Mouse (Mus musculus): ENCODE measurements around the gene 4930522L14Rik. TPM values are rescaled to one million over a fixed set of nuclear protein-coding genes. Genes with fewer than 3 reads are reported as not detected.

The 4930522L14Rik gene
- polyA plus RNA-seq (2012; ENCODE audit: low replicate concordance) = not detected in 2 replicates

GRCm38 (mm10) chr5:109751391-109752071, at the start of gene 4930522L14Rik:
Gene 4930522L14Rik (minus strand): TSS chr5:109751886.

GRCm38 (mm10) chr5:109690537-109691201, 61.0 kb downstream of the 4930522L14Rik start, which contains the start of gene 5430403G16Rik:
Gene 5430403G16Rik (minus strand): TSS chr5:109691041.

Other genes with a start within 250 kb of the 4930522L14Rik start
- gene Crlf2, start 192.9 kb downstream of the 4930522L14Rik start, polyA plus RNA-seq (2012; ENCODE audit: low replicate concordance) = 52.3 and 138 TPM in 2 replicates
- 0.11 TPM in 1 of 2 replicates, not detected in the other for gene 5430403G16Rik, start 60.8 kb downstream of the 4930522L14Rik start, polyA plus RNA-seq (2012; ENCODE audit: low replicate concordance)
- 0.14 TPM in 1 of 2 replicates, not detected in the other for gene Gm15446, start 171.5 kb upstream of the 4930522L14Rik start, polyA plus RNA-seq (2012; ENCODE audit: low replicate concordance)
- gene Zfp932, start 244.6 kb upstream of the 4930522L14Rik start, polyA plus RNA-seq (2012; ENCODE audit: low replicate concordance) = 1.0 TPM in 1 of 2 replicates, not detected in the other